Mouse (Mus musculus) ES-Bruce4 (cell line): ENCODE data around the gene Slc6a11.

Experiments used
- CTCF ChIP-seq: IDR thresholded peaks from one replicate; pipeline ENCODE4 v1.8.1; 2011; ENCODE audit warnings: low read depth, low read length
- EP300 ChIP-seq: IDR thresholded peaks from 2 replicates; pipeline ENCODE4 v1.6.1; 2011; ENCODE audit warnings: low read depth, low read length; ENCODE audit not compliant: insufficient read depth
- POLR2A ChIP-seq: IDR thresholded peaks from one replicate; pipeline ENCODE4 v1.8.1; 2011; ENCODE audit warnings: low read length; ENCODE audit not compliant: insufficient read depth

DNA sequence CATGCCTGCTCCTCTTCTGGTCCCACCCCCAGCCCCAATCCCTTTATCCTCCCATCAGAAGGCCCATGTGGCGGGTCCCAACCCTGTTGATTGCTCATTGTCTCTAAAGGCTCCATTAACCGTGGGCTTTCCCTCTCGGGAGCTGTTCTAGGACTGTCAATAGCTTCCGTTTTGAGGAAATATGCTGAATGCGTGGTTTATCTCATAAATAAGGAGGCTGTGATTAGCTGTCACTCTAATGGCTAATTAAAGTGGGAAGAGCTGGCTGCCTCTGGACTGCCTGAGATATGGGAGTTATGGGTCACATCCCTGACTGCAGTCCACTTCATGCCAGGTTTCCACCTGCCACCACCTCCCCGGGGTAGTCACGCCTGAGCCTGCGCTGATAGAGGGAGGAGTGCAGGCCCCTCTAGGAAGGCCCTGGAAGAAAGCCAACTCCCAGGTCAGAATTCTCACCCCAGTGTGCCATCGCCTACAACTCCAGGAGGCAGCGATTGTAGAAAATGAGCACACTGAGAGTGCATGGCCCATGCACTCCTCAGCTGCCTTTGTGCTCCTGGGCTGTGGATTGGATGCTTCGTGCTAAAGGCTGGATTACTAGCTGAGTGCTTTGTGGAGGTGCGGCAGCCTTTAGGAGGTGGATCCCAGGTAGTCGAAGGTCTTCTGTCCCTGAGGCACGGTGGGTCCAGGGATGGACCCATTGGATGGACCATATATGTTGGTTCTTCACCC is 143.1 kb downstream of the Slc6a11 start:
- TF ChIP-seq POLR2A = no peak
- no peak for TF ChIP-seq CTCF
- TF ChIP-seq EP300 = no peak
